Mouse (Mus musculus) MEL (cell line): ENCODE measurements at regions not wholly inside any gene's neighbourhood (a gene's known extent, or its start where the extent isn't known, plus 50 kb on each side); places are given as distances from the start of the nearest gene placed in this dataset.

Experiments used
- CTCF ChIP-seq, 3 experiments: IDR thresholded peaks in 2 of 3; conservative IDR thresholded peaks in 1 of 3; 2 replicates each; pipeline ENCODE4 v1.5.1; 2011 to 2012; ENCODE audit warnings: low read length in 3 of 3, low read depth in 2 of 3, mild to moderate bottlenecking in 2 of 3, improper control_type of control experiment in 1 of 3, inconsistent platforms in 1 of 3, mixed read lengths in 1 of 3, moderate library complexity in 1 of 3; ENCODE audit not compliant: control insufficient read depth in 1 of 3, insufficient read depth in 1 of 3, poor library complexity in 1 of 3, severe bottlenecking in 1 of 3
- EP300 ChIP-seq, 2 experiments: IDR thresholded peaks; 2 replicates each; pipeline ENCODE4 v1.6.1; 2011; ENCODE audit warnings: improper control_type of control experiment in 2 of 2, low read length in 2 of 2, low read depth in 1 of 2, mild to moderate bottlenecking in 1 of 2
- MAX ChIP-seq: IDR thresholded peaks from 2 replicates; pipeline ENCODE4 v1.6.1; 2011; ENCODE audit warnings: low read length, improper control_type of control experiment
- MXI1 ChIP-seq: IDR thresholded peaks from 2 replicates; pipeline ENCODE4 v1.6.1; 2011; ENCODE audit warnings: mild to moderate bottlenecking, low read depth, low read length, improper control_type of control experiment
- POLR2A ChIP-seq, 2 experiments: IDR thresholded peaks; 2 replicates each; pipeline ENCODE4 v1.6.1; 2011 to 2012; ENCODE audit warnings: low read length in 2 of 2, mild to moderate bottlenecking in 2 of 2, control low read depth in 1 of 2, improper control_type of control experiment in 1 of 2, low read depth in 1 of 2, moderate library complexity in 1 of 2; ENCODE audit not compliant: control insufficient read depth in 1 of 2, insufficient read depth in 1 of 2, poor library complexity in 1 of 2
- SIN3A ChIP-seq: IDR thresholded peaks from 2 replicates; pipeline ENCODE4 v1.6.1; 2012; ENCODE audit warnings: low read length, improper control_type of control experiment, inconsistent platforms
- TBP ChIP-seq: IDR thresholded peaks from 2 replicates; pipeline ENCODE4 v1.8.0; 2011; ENCODE audit warnings: low read depth, low read length, improper control_type of control experiment
- UBTF ChIP-seq: IDR thresholded peaks from 2 replicates; pipeline ENCODE4 v1.6.1; 2012; ENCODE audit warnings: low read depth, mild to moderate bottlenecking, inconsistent platforms, low read length, improper control_type of control experiment, moderate library complexity, borderline replicate concordance; ENCODE audit not compliant: insufficient read depth
- USF1 ChIP-seq: IDR thresholded peaks from 2 replicates; pipeline ENCODE4 v1.6.1; 2014; ENCODE audit warnings: low read depth, mild to moderate bottlenecking, inconsistent platforms, low read length, improper control_type of control experiment, moderate library complexity
- USF2 ChIP-seq, 2 experiments: IDR thresholded peaks; 2 replicates each; pipeline ENCODE4 v1.6.1; 2011 to 2012; ENCODE audit warnings: improper control_type of control experiment in 2 of 2, low read length in 2 of 2, borderline replicate concordance in 1 of 2, inconsistent platforms in 1 of 2, low read depth in 1 of 2, mild to moderate bottlenecking in 1 of 2; ENCODE audit not compliant: insufficient read depth in 1 of 2
- ZC3H11A ChIP-seq: IDR thresholded peaks from 2 replicates; pipeline ENCODE4 v1.6.1; 2012; ENCODE audit warnings: low read depth, mild to moderate bottlenecking, inconsistent platforms, low read length, improper control_type of control experiment

- TF ChIP-seq CTCF (IDR thresholded peaks at IDR 0.05 in 2 of 3, conservative IDR thresholded peaks at IDR 0.05 in 1 of 3; ENCODE audit: control insufficient read depth in 1 of 3, insufficient read depth in 1 of 3, low read depth in 2 of 3, low read length in 3 of 3, poor library complexity in 1 of 3, severe bottlenecking in 1 of 3), result no peak
- TF ChIP-seq EP300 (IDR thresholded peaks at IDR 0.05; ENCODE audit: low read depth in 1 of 2, low read length in 2 of 2), result no peak
- TF ChIP-seq MXI1, result no peak
- no peak for TF ChIP-seq TBP
- TF ChIP-seq MAX, result no peak
- TF ChIP-seq ZC3H11A, result no peak
- no peak for TF ChIP-seq USF2 (IDR thresholded peaks at IDR 0.05; ENCODE audit: borderline replicate concordance in 1 of 2, insufficient read depth in 1 of 2, low read depth in 1 of 2, low read length in 2 of 2)
- no peak for TF ChIP-seq UBTF
- TF ChIP-seq SIN3A, result no peak
- TF ChIP-seq POLR2A (IDR thresholded peaks at IDR 0.05; ENCODE audit: control insufficient read depth in 1 of 2, insufficient read depth in 1 of 2, low read depth in 1 of 2, low read length in 2 of 2, poor library complexity in 1 of 2), result no peak
- TF ChIP-seq USF1, result no peak
Measured at GRCm38 (mm10) chr5:51671190-51671589, 103.7 kb upstream of the Ppargc1a start.
